Mouse (Mus musculus) lung, postnatal 36 days (tissue): Measurements from ENCODE around the gene Hoxc4.

ENCODE experiments used
- DNase-seq: peaks from one replicate; pipeline ENCODE4 v3.0.0; 2022; ENCODE audit warnings: mixed read lengths

Gene Hoxc4

GRCm38 (mm10) chr15:103014166-103015008, 4.3 kb upstream of the Hoxc4 start:
- DNase-seq, result no peak

- no peak for DNase-seq
Measured at GRCm38 (mm10) chr15:103015009-103015399, 3.7 kb upstream of the Hoxc4 start.

- no peak for DNase-seq
Measured at GRCm38 (mm10) chr15:103015406-103016166, 3.1 kb upstream of the Hoxc4 start.

- no peak for DNase-seq
Measured at GRCm38 (mm10) chr15:103020899-103021418, 2.2 kb downstream of the Hoxc4 start.

GRCm38 (mm10) chr15:103021544-103021943, 2.8 kb downstream of the Hoxc4 start:
- DNase-seq, result no peak

- no peak for DNase-seq
Measured at GRCm38 (mm10) chr15:103024131-103024530, 5.4 kb downstream of the Hoxc4 start.

- DNase-seq, result no peak
Measured at GRCm38 (mm10) chr15:103027266-103028235, 8.8 kb downstream of the Hoxc4 start.

GRCm38 (mm10) chr15:103028916-103029512, 10.3 kb downstream of the Hoxc4 start:
- DNase-seq, result no peak

DNA sequence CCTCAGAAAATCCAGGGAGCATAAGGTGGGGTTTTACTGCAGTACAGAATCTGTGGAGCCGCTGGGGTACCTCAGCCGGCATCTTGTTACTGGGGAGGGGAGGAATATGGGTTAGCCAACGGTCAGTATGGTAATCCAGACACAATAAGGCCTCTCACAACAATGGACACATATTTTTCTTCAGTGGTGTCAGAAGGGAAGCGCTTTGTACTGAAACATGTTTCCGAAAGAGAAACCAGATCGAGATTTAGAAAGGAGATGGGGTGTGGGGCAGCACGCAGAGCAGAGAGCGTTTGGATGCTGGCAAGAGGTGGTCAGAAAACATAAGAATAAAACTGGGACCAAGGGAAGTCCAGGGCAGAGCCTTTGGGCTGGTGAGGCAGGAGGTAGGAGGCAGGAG, 11.4 kb downstream of the Hoxc4 start:
- DNase-seq, result no peak

GRCm38 (mm10) chr15:103032167-103032566, 13.4 kb downstream of the Hoxc4 start:
- no peak for DNase-seq

DNA sequence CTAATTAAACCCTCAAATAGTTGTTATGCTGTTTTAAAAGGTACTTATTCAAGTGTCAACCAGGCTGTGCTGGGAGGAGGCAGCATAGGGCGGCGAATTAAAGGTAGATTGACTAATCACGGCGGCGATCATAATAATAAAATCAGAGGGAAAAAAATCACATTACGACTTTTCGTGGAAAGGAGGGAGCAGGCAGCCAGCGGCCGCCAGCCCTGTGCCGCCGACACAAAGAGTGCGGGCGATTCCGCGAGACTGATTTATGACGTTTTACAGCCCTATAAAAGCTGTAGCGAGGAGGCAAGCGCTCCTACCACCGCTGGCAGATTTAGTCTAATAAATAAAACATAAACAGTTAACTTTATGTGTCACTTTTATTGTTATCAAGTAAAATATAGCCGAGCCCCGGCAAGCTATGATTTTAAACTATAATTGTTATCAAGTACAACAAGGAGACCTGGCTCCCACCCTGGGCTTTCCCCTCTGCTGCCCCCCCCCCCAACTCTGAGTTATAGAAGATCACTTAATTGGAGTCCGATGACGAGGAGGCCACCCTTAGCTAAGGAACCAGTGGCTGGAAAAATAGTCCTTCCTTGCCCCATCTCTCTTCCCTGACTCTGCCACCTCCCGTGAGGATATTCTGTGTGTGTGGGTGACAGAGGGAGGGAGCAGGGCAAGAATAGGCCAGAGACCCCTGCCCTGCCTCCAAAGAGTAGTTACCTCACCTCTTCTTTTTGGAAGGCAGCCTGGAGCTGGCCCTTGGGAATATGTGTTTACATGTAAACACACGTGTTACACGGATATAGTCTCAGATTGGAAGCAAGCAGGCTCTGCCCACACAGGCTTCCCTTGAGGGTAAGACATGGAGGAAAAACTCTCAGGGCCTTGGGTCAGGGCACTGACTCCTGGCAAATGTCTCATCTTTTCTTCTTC, 14.2 kb downstream of the Hoxc4 start:
- no peak for DNase-seq

DNA sequence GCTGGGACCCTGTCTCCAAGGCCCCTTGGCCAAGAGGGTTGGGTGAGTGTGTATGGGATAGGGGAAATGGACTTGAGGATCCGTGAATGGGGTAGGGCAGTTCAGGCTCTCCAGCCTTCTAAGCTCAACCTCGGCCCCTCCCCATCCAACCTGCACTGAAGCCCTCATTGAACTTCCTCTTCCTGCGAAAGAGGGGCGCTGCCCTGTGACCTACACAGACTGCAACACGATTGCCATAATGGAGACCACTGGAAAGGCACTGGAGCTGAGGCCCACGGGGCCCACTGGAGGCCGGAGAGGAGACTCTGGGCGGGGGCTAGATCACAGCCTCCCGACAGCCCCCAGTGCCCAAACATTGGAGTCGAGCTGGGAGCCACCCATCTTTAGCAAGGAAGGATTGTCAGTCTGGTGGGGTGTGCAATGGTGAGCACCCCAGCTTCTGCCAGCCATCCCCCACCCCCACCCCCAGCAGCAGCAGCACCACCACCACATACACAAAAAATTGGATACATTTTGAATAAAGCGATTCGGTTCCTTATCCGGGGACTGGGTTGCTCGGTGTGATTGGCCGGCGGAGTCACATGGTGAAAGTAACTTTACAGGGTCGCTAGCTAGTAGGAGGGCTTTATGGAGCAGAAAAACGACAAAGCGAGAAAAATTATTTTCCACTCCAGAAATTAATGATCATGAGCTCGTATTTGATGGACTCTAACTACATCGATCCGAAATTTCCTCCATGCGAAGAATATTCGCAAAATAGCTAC, 15.5 kb downstream of the Hoxc4 start:
- DNase-seq, result no peak

DNA sequence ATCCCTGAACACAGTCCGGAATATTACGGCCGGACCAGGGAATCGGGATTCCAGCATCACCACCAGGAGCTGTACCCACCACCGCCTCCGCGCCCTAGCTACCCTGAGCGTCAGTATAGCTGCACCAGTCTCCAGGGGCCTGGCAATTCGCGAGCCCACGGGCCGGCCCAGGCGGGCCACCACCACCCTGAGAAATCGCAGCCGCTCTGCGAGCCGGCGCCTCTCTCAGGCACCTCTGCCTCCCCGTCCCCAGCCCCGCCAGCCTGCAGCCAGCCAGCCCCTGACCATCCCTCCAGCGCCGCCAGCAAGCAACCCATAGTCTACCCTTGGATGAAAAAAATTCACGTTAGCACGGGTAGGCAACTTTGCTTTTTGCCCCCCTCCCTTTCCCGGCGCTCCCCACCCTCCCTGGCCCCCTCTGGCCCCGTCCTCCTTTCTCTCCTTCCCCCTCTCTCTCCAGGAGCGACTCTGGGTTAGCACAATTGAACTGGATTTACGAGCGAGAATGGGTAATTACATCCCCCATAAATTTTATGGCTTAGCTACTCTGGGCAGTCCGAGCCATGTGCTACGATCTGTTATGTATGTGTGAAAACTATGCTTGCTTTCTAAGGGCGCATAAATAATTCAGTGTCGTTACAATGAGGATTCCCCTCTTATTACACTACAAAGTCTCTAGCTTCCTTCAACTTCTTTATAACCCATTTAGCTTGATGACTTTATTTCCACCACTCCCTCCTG, 16.2 kb downstream of the Hoxc4 start:
- no peak for DNase-seq

DNA sequence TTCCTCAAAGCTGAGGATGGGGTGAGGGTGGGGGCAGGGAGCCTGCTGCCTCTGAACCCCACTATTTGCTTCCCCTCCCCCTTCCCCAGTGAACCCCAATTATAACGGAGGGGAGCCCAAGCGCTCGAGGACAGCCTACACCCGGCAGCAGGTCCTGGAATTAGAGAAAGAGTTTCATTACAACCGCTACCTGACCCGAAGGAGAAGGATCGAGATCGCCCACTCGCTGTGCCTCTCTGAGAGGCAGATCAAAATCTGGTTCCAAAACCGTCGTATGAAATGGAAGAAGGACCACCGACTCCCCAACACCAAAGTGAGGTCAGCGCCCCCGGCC, 16.8 kb downstream of the Hoxc4 start:
- no peak for DNase-seq

GRCm38 (mm10) chr15:103037579-103037978, 18.8 kb downstream of the Hoxc4 start:
- no peak for DNase-seq

DNA sequence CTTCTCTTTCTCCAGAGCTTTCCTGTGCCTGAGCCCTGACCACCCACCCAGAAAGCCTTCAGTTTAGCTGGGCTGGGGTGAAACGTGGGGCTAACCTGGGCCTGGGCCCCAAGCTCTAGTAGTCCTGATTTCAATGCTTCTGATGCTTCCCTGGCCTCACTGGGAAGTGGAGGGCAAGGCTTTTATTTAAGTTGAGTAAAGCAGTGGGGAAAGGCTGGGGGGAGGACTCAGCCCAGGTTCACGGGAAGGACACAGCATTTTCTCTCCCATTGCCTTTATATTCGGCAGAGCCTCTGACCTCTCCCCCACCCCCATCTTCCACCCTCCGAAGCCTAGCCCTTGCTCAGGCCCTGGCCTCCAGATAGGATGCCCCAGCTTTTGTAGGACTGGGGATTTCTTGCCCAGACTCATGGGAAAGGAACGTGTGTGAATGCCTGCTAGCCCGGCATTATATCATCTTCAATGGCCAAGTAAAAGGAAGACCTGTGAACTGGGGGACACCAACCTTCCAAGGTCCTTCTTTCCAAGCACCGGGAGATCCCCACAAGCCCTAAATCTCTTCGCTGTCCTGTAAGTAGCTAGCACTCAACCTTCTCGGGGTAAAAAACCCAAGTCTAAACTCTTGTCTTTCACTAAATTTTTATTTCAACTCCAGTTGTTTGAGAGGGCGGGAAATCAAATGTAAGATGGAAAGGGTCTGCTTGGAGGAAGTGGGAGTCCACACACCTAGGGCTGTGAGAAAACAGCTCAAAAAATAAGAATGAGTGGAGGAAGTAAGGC, 20.2 kb downstream of the Hoxc4 start:
- DNase-seq, result no peak

GRCm38 (mm10) chr15:103039609-103040008, 20.9 kb downstream of the Hoxc4 start:
- no peak for DNase-seq

DNA sequence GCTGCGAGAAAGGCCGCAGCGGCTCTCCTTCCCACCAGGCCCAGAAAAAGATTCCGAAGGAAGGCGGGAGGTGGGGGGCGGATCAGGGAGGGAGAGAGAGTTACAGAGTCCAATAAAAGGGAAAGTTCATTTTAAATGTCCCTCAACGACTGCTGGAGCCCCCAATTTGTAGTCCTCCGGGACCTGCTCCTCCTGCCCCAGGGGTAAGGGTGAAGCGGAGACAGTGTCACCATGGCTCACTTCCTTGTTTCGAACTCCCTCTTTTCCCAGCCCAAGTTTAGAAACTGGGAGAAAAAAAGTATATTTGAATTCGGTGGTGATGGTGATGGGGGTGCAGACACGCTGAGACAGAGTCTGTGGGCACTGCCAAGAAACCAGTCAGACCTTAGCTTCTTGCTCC, 21.9 kb downstream of the Hoxc4 start:
- no peak for DNase-seq

- no peak for DNase-seq
Measured at GRCm38 (mm10) chr15:103041613-103042012, 22.9 kb downstream of the Hoxc4 start.
